Mouse (Mus musculus): Measurements from ENCODE around the gene Thada.

Gene Thada

GRCm38 (mm10) chr17:84286536-84286935, 179.5 kb downstream of the Thada start:
- no peak for DNase-seq

GRCm38 (mm10) chr17:84282388-84283280, 183.4 kb downstream of the Thada start:
- no peak for DNase-seq

- no peak for DNase-seq
Measured at GRCm38 (mm10) chr17:84279001-84279400, 187.0 kb downstream of the Thada start.

GRCm38 (mm10) chr17:84278193-84278953, 187.6 kb downstream of the Thada start:
- no peak for DNase-seq

GRCm38 (mm10) chr17:84274999-84275398, 191.0 kb downstream of the Thada start:
- no peak for DNase-seq

- DNase-seq: no peak
Measured at GRCm38 (mm10) chr17:84274163-84274562, 191.8 kb downstream of the Thada start.

GRCm38 (mm10) chr17:84272557-84273261, 193.3 kb downstream of the Thada start:
- DNase-seq: no peak

GRCm38 (mm10) chr17:84271566-84272202, 194.3 kb downstream of the Thada start:
- DNase-seq: no peak

- DNase-seq: no peak
Measured at GRCm38 (mm10) chr17:84269722-84270121, 196.3 kb downstream of the Thada start.

GRCm38 (mm10) chr17:84268450-84268849, 197.6 kb downstream of the Thada start:
- DNase-seq: no peak

- DNase-seq: no peak
Measured at GRCm38 (mm10) chr17:84267456-84268074, 198.4 kb downstream of the Thada start.

GRCm38 (mm10) chr17:84266161-84266948, 199.7 kb downstream of the Thada start:
- DNase-seq: no peak

GRCm38 (mm10) chr17:84265480-84266130, 200.4 kb downstream of the Thada start:
- DNase-seq: no peak

- DNase-seq: no peak
Measured at GRCm38 (mm10) chr17:84264305-84264704, 201.7 kb downstream of the Thada start.

GRCm38 (mm10) chr17:84263591-84263990, 202.4 kb downstream of the Thada start:
- DNase-seq: no peak

GRCm38 (mm10) chr17:84262325-84262979, 203.6 kb downstream of the Thada start:
- no peak for DNase-seq

- DNase-seq: no peak
Measured at GRCm38 (mm10) chr17:84261010-84261409, 205.0 kb downstream of the Thada start.

GRCm38 (mm10) chr17:84260226-84260625, 205.8 kb downstream of the Thada start:
- no peak for DNase-seq

- DNase-seq: no peak
Measured at GRCm38 (mm10) chr17:84258638-84259261, 207.3 kb downstream of the Thada start.

Measured in kidney, adult 18-20 months (tissue).